Mouse (Mus musculus) kidney, adult 8-10 months (tissue): ENCODE data around the gene Tnfsf15.

ENCODE experiments used
- DNase-seq, 2 experiments: peaks; one replicate each; pipeline ENCODE4 v3.0.0; 2022

The Tnfsf15 gene

GRCm38 (mm10) chr4:63683056-63683455 lies 61.9 kb downstream of the Tnfsf15 start:
- no peak for DNase-seq

- no peak for DNase-seq
Measured at GRCm38 (mm10) chr4:63682441-63682840, 62.5 kb downstream of the Tnfsf15 start.

GRCm38 (mm10) chr4:63681557-63681956 lies 63.4 kb downstream of the Tnfsf15 start:
- no peak for DNase-seq
